Mouse (Mus musculus): ENCODE data around the gene Ccnt1.

The Ccnt1 gene

DNA sequence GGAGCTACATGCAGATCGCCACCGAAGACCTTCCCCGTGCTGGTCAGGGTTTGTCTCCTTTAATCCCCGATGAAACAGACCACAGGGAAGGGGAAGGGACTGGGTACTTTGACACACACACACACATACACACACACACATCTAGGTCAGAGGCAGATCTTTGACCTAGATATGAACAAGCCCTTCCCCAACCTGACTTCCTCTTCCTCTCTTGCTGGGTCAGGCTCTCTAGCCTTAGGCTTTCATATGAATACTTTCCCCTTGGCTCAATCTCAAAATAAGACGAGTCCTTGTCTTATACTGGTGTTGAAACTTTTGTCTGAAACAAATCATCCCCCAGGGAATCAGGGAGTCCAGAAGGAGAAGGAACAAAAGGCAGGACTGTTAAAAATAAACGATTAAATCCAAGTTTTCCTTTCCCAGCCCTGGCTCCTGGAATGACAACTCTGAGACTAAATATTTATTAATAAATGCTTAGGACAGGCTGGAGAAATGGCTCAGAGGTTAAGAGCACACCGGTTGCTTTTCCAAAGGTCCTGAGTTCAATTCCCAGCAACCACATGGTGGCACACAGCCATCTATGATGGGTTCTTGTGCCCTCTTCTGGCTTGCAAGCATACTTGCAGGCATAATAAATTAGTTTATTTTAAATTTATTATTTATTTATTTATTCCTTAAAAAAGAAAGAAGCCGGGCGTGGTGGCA lies 64.3 kb downstream of the Ccnt1 start:
- peak; percentile 30 for DNase-seq

DNA sequence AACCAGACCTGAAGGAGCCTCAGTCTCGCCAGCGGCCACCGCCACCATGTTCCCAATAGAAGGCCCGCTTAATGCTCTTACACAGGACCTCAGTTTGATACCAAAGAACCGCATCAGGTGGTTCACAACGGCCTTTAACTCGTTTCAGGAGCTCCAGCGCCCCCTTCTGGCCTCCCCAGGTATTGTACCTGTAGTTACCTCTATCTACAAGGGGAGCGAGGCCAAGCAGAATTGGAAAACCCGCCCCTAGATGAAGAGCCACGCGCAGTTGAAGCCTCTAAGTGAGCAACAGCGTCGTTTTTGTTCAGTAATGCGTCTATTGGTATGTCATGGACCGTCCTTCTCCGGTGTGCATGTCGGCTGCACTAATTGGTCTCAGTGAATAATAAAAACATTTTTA lies 66.2 kb downstream of the Ccnt1 start:
- DNase-seq = peak; percentile 70

DNA sequence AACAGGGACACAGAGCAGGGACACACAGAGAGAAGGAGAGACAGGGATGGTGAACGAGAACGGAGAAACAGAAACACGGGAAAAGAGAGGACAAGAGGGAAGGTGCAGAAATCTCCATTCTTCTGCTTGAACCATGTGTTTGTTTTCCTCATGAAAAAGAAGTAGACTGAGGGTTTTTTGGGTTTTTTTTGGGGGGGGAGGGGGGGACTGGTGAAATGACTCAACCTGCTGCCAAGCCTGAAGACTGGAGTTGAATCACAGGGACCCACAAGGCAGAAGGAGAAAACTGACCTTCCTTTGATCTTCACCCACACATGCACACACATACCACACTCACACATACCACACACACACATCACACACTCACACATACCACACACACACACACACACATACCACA lies 67.4 kb downstream of the Ccnt1 start:
- no peak for DNase-seq

DNA sequence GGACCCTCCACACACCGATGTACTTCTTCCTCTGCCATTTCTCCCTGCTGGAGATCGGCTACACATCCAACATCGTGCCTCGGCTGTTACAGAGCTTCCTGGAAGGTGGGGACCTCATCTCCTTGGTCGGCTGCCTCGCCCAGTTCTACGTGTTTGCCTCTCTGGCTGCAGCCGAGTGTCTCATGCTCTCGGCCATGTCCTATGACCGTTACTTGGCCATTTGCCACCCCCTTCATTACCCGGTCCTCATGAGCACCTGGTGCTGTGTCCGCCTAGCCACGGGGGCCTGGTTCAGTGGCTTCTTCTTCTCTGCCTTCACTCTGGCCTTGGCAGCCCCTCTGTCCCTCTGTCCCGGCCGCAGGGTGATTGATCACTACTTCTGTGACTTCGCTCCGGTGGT lies 73.1 kb downstream of the Ccnt1 start:
- DNase-seq = no peak

DNA sequence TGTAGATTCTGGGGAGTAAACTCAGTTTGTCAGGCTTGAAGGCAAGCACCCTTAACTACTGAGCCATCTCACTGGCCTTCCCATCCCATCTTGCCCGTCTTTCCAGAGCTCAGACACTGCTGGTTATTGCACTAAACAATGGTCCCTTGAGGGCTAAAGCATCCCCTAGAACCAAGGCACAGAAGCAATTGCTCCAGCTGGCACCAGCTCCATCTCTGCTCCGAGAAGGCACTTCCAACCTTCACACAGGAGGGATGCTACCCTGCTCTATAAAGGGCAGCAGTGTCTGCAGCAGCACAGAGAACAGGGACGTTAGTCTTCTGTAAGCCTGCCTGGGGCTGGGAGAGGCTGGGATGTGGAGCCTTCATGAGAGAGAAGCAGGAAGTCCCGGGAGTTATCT lies 78.6 kb downstream of the Ccnt1 start, which contains the start of gene Olfr279:
Gene Olfr279 (plus strand): TSS at position 301 of the 400 bp plus-strand sequence.
- DNase-seq = no peak

DNA sequence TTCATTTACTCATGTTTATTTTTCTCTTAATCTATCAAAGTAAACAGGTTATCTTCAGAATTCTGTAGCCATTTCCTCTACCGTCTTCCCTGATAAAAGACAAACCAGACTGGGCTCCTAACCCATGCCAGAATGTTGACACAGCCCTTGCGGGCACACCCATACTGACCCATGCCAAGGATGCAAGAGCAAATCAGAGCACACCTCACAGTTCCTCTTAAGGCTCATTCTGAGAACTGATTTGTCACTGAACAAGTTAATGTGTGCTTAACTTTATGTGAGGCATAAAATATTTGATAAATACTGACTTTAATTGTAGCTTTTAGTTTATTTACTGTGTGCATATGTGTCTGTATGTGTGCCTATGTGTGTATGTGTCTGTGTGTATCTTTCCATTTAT lies 79.4 kb downstream of the Ccnt1 start:
- DNase-seq = no peak

All from retina, postnatal 1 day (tissue).